Mouse (Mus musculus) embryonic fibroblast, embryonic 13.5 days (primary cell): ENCODE data around the gene Prkcg. TPM values are rescaled to one million over a fixed set of nuclear protein-coding genes. Genes with fewer than 3 reads are reported as not detected.

ENCODE experiments used
- H3K27ac ChIP-seq: 2 replicates; pipeline ENCODE4 v1.5.1; 2012; ENCODE audit warnings: low read length, control low read depth, inconsistent platforms; ENCODE audit not compliant: insufficient read depth
- H3K4me1 ChIP-seq: 2 replicates; pipeline ENCODE4 v1.6.1; 2011; ENCODE audit warnings: low read length; ENCODE audit not compliant: control insufficient read depth, insufficient read depth
- H3K4me3 ChIP-seq: 2 replicates; pipeline ENCODE4 v1.5.1; 2011; ENCODE audit warnings: mild to moderate bottlenecking, control low read depth, low read length; ENCODE audit not compliant: insufficient read depth
- CTCF ChIP-seq: IDR thresholded peaks from 2 replicates; pipeline ENCODE4 v1.5.1; 2011; ENCODE audit warnings: mild to moderate bottlenecking, control low read depth, low read length, moderate library complexity, borderline replicate concordance; ENCODE audit not compliant: insufficient read depth
- POLR2A ChIP-seq: IDR thresholded peaks from 2 replicates; pipeline ENCODE4 v1.6.1; 2011; ENCODE audit warnings: low read depth, mild to moderate bottlenecking, control low read depth, low read length, moderate library complexity
- polyA plus RNA-seq: library from polyadenylated mRNA; stranded (reverse); fragments of >200 nt; gene quantifications from 2 replicates; pipeline ENCODE4 v1.2.4, GENCODE M21; 2011; ENCODE audit warnings: low read depth; ENCODE audit not compliant: missing spikeins, insufficient read length

The Prkcg gene
- polyA plus RNA-seq, 1 experiment = 0.60 TPM

DNA sequence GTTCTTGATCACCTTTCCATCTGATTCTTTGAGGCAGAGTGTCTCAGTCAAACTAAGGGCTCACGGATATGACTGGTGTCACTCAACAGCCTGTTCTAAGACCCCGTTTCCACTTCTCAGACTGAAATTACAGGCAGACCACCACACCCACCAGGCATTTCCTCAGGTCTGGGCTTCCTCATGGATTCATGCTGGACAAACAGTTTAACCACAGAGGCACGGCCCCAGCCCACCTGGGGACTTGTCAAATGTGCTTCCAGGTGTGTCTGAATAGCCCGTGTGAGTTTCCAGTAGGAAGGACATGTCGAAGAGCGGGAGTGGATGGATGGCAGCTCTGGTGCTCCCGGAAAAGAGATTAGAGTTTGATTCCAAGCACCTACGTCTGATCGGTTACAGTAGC, 60.8 kb downstream of the Prkcg start:
- no peaks in the 10 kb centered on the region for H3K4me1 ChIP-seq
- no peak overlapping the region for H3K4me3 ChIP-seq
- no peak overlapping the region for H3K27ac ChIP-seq
- TF ChIP-seq CTCF (no peak), POLR2A (no peak)

DNA sequence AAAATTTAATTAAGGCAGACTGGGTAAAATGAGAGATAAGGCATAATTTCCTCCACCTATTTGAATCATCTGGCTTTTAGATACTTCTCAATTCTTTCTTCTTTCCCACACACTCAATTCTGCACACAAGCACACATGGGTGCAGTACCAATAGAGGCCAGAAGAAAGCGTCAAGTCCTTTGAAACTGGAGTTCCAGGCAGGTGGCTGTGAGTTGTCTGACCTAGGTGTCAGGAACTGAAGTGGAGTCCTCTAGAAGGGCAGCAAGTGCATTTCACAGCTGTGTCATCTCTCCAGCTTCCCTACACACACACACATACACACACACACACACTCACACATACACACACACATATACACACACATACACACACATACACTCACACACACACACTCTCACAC, 62.6 kb downstream of the Prkcg start:
- no peaks in the 10 kb centered on the region for H3K4me1 ChIP-seq
- TF ChIP-seq CTCF (no peak), POLR2A (no peak)
- no peak overlapping the region for H3K27ac ChIP-seq
- no peak overlapping the region for H3K4me3 ChIP-seq

DNA sequence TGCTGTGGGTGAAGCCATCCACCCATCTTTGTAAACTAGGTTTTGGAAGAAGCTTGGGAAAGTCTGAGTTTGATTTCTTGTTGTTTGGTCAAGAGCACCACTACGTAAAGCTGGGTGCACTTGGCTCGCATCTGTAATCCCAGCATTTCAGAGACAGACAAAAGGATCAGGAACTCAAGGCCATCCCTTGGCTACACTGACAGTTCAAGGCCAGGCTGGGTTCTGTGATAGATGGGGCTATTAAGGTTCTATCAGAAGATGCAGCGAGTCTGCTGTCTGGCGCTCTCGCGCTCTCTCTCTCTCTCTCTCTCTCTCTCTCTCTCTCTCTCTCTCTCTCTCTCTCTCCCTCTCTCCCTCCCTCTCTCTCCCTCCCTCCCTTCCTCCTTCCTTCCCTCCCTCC, 65.9 kb downstream of the Prkcg start:
- TF ChIP-seq POLR2A (no peak), CTCF (no peak)
- H3K4me1 ChIP-seq = no peaks in the 10 kb centered on the region

DNA sequence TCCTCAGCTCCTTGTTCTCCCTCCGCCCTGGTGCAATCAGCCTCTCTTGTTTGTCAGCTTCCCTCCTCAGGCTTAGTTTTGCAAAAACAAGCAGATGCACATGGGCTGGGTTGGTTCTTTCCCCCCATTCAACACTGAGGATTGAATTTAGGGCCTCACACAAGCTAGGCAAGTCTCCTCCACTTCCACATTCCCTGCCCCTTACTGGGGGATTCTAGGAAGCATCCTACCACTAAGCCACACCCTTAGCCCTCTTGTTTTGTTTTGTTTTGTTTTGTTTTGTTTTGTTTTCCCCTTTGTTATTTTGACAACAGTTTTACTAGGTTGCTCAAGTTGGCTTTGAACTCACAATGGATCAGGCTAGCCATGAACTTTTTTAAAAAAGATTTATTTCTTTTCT, 71.7 kb downstream of the Prkcg start:
- no peak for TF ChIP-seq CTCF
- TF ChIP-seq POLR2A = no peak
- Histone ChIP-seq H3K4me1 (no peaks in the 10 kb centered on the region), H3K4me3 (no peak overlapping the region), H3K27ac (no peak overlapping the region)

More for the DNA sequence above, 65.9 kb downstream of the Prkcg start:
- H3K4me3 ChIP-seq = no peak overlapping the region
- no peak overlapping the region for H3K27ac ChIP-seq

DNA sequence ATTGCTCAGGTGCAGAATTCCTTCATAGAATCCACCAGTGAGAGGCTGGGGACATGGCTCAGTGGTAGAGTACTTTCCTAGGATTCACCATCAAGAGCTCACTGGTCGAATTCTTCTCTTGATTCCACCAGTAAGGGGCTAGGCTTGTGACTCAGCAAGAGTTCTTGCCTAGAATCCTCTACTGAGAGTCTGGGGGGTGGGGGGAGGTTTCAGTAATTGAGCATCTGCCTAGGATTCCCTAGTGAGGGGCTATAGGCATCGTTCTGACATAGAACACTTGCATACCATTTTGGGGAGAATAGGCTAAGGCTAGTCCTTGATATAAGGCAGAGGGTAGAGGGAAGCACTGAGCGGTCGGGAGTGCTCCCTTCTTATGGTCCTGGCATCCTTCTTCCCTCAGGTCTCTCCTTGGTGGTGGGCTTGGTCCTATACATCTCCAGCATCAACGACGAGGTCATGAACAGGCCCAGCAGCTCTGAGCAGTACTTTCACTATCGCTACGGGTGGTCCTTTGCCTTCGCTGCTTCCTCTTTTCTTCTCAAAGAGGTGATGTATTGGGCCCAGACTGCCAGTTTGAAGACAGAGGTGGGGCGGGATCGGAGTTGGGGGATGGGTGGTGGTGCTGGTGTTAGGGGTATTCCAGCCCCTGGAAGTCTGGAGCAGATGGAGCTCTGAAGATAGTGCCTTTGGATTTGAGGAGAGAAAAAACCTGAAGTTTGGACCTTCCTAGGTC, 76.7 kb downstream of the Prkcg start:
- no peaks in the 10 kb centered on the region for H3K4me1 ChIP-seq
- H3K27ac ChIP-seq = no peak overlapping the region
- no peak overlapping the region for H3K4me3 ChIP-seq
- TF ChIP-seq POLR2A (no peak), CTCF (no peak)

DNA sequence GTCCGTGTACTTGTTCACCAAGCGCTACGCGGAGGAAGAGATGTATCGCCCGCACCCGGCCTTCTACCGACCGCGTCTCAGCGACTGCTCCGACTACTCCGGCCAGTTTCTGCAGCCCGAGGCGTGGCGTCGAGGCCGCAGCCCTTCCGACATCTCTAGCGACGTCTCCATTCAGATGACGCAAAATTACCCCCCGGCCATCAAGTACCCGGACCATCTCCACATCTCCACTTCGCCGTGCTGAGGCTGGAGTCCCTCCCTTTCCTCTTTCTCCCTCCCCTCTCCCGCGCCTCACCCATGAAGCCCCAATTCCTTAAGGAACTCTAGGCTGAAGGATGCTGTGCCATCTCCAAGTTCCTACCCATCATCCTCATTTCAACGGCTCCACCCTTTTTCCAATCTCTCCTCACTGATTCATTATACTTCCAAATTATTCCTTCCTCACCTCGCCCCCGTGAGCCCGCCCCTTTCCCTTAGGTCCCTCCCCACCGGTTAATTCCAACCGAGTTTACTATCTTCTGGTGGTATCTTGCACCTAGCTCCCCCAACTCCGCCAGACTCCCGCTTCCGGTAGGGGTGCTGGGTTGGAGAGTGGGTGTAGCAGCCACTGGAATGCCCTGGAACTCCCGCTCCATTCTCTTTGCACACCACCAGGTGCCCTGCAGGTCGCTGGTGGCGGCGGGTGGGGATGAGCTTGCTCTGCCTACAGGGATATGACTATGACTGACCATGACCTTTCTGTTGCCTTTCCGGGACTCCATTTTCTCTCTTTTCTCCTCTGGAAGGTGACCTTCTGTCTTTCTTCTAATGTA, 77.9 kb downstream of the Prkcg start:
- no peak for TF ChIP-seq CTCF

DNA sequence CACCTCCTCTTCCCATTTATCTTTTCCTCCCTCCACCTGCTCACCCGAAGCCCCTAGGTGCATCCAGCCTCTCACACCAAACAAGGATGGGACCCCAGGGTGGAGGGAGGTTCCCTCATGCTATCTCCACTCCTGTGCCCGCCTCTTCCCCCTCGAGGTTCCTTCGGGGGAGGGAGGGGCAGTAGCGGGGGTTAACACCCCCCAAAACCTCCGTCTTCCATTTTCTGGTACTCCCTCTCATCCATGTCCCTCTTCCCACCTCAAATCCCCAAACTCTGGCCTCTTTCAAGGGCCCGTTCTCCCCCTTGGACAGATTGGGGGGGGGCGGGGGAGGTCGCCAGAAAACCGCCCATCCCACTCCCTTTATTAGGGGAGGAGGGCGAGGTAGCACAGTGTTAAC, 78.6 kb downstream of the Prkcg start:
- H3K4me1 ChIP-seq = no peaks in the 10 kb centered on the region
- TF ChIP-seq POLR2A = no peak
- TF ChIP-seq CTCF = no peak
- H3K27ac ChIP-seq = no peak overlapping the region
- H3K4me3 ChIP-seq = no peak overlapping the region

More for the DNA sequence above, 77.9 kb downstream of the Prkcg start:
- Histone ChIP-seq H3K27ac (no peak overlapping the region), H3K4me3 (no peak overlapping the region), H3K4me1 (no peaks in the 10 kb centered on the region)

DNA sequence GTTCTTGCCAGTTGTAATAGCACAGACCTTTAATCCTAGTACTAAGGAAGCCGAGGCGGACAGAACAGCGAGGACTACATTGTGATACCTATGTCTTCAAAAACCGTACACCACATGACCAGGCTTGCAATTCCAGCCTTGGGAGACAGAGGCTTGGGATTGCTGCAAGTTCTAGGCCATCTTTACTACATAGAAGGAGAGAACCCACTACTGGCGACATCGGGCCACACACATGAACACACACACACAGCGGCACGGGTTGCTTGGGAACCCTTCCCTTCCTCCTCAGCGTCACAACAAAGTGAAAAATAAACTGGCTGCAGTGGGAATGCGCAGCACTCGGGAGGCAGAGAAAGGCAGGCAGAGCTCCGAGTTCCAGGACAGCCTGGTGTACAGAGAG, 79.3 kb downstream of the Prkcg start:
- Histone ChIP-seq H3K4me3 (no peak overlapping the region), H3K27ac (no peak overlapping the region), H3K4me1 (no peaks in the 10 kb centered on the region)
- TF ChIP-seq CTCF (no peak), POLR2A (no peak)

DNA sequence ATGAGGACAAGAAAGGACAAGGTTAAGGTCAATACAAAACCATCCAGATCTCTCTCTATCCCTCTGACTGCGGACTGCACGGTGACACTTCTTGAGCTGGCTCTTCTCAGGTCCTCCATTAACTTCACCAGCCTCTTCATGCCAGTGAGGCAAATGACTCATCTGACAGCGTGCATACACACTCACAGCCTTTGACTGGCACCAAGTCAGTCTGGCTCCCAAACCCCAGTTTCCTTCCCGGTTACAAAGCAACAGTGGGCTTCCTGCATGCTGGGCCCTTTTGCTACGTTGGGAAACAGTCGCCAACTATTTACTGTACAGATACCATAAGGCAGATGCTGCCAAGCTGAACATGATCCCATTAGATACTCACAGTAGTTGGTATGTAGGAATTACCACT, 80.2 kb downstream of the Prkcg start:
- Histone ChIP-seq H3K4me3 (no peak overlapping the region), H3K27ac (no peak overlapping the region), H3K4me1 (no peaks in the 10 kb centered on the region)
- TF ChIP-seq CTCF (no peak), POLR2A (no peak)

DNA sequence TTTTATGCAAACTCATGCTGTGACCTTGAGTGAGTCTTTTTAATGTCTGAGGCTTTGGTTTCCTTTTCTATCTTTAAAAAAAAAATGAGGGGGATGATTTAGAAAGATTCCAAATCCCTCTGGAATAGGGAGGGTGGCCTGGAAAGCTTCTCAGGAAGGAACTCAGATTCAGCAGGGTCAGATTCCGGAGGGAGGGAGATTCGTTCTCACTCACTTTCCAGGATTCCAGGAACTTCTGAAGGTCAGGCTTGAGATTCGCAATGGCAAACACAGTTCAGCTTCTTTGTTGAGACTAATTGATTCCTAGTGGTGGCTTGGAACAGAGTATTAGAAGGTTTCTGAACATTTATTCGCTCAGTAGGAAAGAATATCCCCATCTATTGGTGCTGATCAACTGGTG, 81.4 kb downstream of the Prkcg start:
- TF ChIP-seq POLR2A (no peak), CTCF (no peak)
- Histone ChIP-seq H3K27ac (no peak overlapping the region), H3K4me1 (no peaks in the 10 kb centered on the region), H3K4me3 (no peak overlapping the region)

DNA sequence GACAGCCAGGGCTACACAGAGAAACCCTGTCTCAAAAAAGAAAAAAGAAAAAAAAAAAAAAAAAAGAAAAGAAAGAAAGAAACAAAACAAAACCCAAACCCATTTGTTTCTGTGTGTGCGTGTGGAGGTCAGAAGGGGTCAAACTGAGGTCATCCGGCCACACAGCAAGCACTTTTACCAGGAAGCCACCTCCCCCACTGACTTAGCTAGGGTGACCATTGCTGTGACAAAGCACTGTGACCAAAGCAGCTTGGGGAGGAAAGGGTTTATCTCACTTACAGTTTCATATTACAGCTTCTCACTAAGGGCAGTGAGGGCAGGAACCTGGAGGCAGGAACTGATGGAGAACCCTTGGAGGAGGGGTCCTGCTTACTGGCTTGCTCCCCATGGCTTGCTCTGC, 83.4 kb downstream of the Prkcg start:
- TF ChIP-seq POLR2A (no peak), CTCF (no peak)
- Histone ChIP-seq H3K4me3 (no peak overlapping the region), H3K27ac (no peak overlapping the region), H3K4me1 (no peaks in the 10 kb centered on the region)
